Mouse (Mus musculus): ENCODE data around the gene Fundc1. TPM values are rescaled to one million over a fixed set of nuclear protein-coding genes. Genes with fewer than 3 reads are reported as not detected.
"Not testable (repeated sequence)": the region's sequence is repeated elsewhere in the genome, so short reads cannot be mapped to it uniquely, and the experiment has no call there.

Fundc1 gene
- polyA plus RNA-seq (2016; fragmentation: Nextera tagmentation; extraction: Ambion mirVana) = 52.6 and 56.3 TPM in 2 replicates

- no peaks in the 10 kb centered on the region for H3K9me3 ChIP-seq
- WGBS = 13% methylated on average over 30 of the region's 30 CpGs
- H3K4me3 ChIP-seq = peak within 1 kb of the TSS; percentile 45
- no peaks in the 10 kb centered on the region for H3K4me1 ChIP-seq
- peak within 1 kb of the TSS; percentile 53 for H3K9ac ChIP-seq (replicated peaks)
- ATAC-seq (ENCODE audit: low FRiP score, low read depth) = peak; percentile 97
- no peaks in the 10 kb centered on the region for H3K36me3 ChIP-seq
- peak within 1 kb of the TSS; percentile 46 for H3K4me2 ChIP-seq (replicated peaks)
- peak within 1 kb of the TSS; percentile 88 for H3K27ac ChIP-seq (replicated peaks)
- H3K27me3 ChIP-seq = no peaks in the 10 kb centered on the region
Measured at GRCm38 (mm10) chrX:17571621-17572459, at the start of gene Fundc1. TSS of gene Fundc1 (minus strand) at chrX:17572325.

GRCm38 (mm10) chrX:17611253-17611652 lies 39.1 kb upstream of the Fundc1 start:
- Histone ChIP-seq H3K4me2 (replicated peaks) (no peak overlapping the region), H3K27ac (replicated peaks) (no peak overlapping the region), H3K9ac (replicated peaks) (no peak overlapping the region), H3K27me3 (no peaks in the 10 kb centered on the region), H3K36me3 (no peaks in the 10 kb centered on the region), H3K4me3 (no peak overlapping the region), H3K9me3 (no peaks in the 10 kb centered on the region), H3K4me1 (no peaks in the 10 kb centered on the region)
- WGBS = 79% methylated on average over 1 of the region's 1 CpGs
- ATAC-seq (ENCODE audit: low FRiP score, low read depth) = no peak

GRCm38 (mm10) chrX:17608763-17609162 lies 36.6 kb upstream of the Fundc1 start:
- H3K9me3 ChIP-seq = no peaks in the 10 kb centered on the region
- H3K36me3 ChIP-seq = no peaks in the 10 kb centered on the region
- 78% methylated on average over 1 of the region's 1 CpGs for WGBS
- H3K4me3 ChIP-seq = no peak overlapping the region
- H3K4me1 ChIP-seq = no peaks in the 10 kb centered on the region
- H3K27ac ChIP-seq (replicated peaks) = no peak overlapping the region
- H3K9ac ChIP-seq (replicated peaks) = no peak overlapping the region
- no peak for ATAC-seq (ENCODE audit: low FRiP score, low read depth)
- H3K4me2 ChIP-seq (replicated peaks) = no peak overlapping the region
- H3K27me3 ChIP-seq = no peaks in the 10 kb centered on the region

- Histone ChIP-seq H3K9me3 (no peaks in the 10 kb centered on the region), H3K36me3 (no peaks in the 10 kb centered on the region), H3K4me2 (replicated peaks) (no peak overlapping the region), H3K27me3 (no peaks in the 10 kb centered on the region), H3K9ac (replicated peaks) (no peak overlapping the region), H3K4me1 (no peaks in the 10 kb centered on the region), H3K4me3 (no peak overlapping the region), H3K27ac (replicated peaks) (no peak overlapping the region)
- 67% methylated on average over 3 of the region's 3 CpGs for WGBS
- ATAC-seq (ENCODE audit: low FRiP score, low read depth) = no peak
Measured at GRCm38 (mm10) chrX:17607668-17608067, 35.5 kb upstream of the Fundc1 start.

GRCm38 (mm10) chrX:17593331-17593730 lies 21.2 kb upstream of the Fundc1 start:
- H3K27ac ChIP-seq (replicated peaks) = no peak overlapping the region
- no peaks in the 10 kb centered on the region for H3K36me3 ChIP-seq
- no peaks in the 10 kb centered on the region for H3K4me1 ChIP-seq
- no peak overlapping the region for H3K9ac ChIP-seq (replicated peaks)
- no peaks in the 10 kb centered on the region for H3K9me3 ChIP-seq
- no peak overlapping the region for H3K4me2 ChIP-seq (replicated peaks)
- ATAC-seq (ENCODE audit: low FRiP score, low read depth) = no peak
- H3K27me3 ChIP-seq = no peaks in the 10 kb centered on the region
- no peak overlapping the region for H3K4me3 ChIP-seq

- Histone ChIP-seq H3K4me1 (no peaks in the 10 kb centered on the region), H3K9ac (replicated peaks) (no peak overlapping the region), H3K36me3 (no peaks in the 10 kb centered on the region), H3K9me3 (no peaks in the 10 kb centered on the region), H3K4me2 (replicated peaks) (no peak overlapping the region), H3K4me3 (no peak overlapping the region), H3K27me3 (no peaks in the 10 kb centered on the region), H3K27ac (replicated peaks) (no peak overlapping the region)
- WGBS = 40% methylated on average over 1 of the region's 1 CpGs
- no peak for ATAC-seq (ENCODE audit: low FRiP score, low read depth)
Measured at GRCm38 (mm10) chrX:17590745-17591144, 18.6 kb upstream of the Fundc1 start.

GRCm38 (mm10) chrX:17571271-17571620 lies 879 bp downstream of the Fundc1 start:
- 23% methylated on average over 10 of the region's 10 CpGs for WGBS
- no peaks in the 10 kb centered on the region for H3K36me3 ChIP-seq
- H3K27ac ChIP-seq (replicated peaks) = peak overlapping the region; percentile 88
- no peaks in the 10 kb centered on the region for H3K4me1 ChIP-seq
- H3K4me3 ChIP-seq = peak overlapping the region; percentile 45
- ATAC-seq (ENCODE audit: low FRiP score, low read depth) = no peak
- no peaks in the 10 kb centered on the region for H3K27me3 ChIP-seq
- no peaks in the 10 kb centered on the region for H3K9me3 ChIP-seq
- peak overlapping the region; percentile 46 for H3K4me2 ChIP-seq (replicated peaks)
- no peak overlapping the region; the same call in 1 of the 2 replicates for H3K9ac ChIP-seq (replicated peaks)

GRCm38 (mm10) chrX:17568670-17569069 lies 3.5 kb downstream of the Fundc1 start:
- Histone ChIP-seq H3K9ac (replicated peaks) (no peak overlapping the region), H3K4me2 (replicated peaks) (no peak overlapping the region), H3K9me3 (no peaks in the 10 kb centered on the region), H3K27me3 (no peaks in the 10 kb centered on the region), H3K27ac (replicated peaks) (no peak overlapping the region), H3K4me1 (no peaks in the 10 kb centered on the region), H3K36me3 (no peaks in the 10 kb centered on the region), H3K4me3 (no peak overlapping the region)
- no peak for ATAC-seq (ENCODE audit: low FRiP score, low read depth)
- 85% methylated on average over 2 of the region's 2 CpGs for WGBS

- no peaks in the 10 kb centered on the region for H3K9me3 ChIP-seq
- no peaks in the 10 kb centered on the region for H3K4me1 ChIP-seq
- H3K4me3 ChIP-seq = no peak overlapping the region
- H3K27me3 ChIP-seq = no peaks in the 10 kb centered on the region
- H3K4me2 ChIP-seq (replicated peaks) = no peak overlapping the region
- no peak for ATAC-seq (ENCODE audit: low FRiP score, low read depth)
- H3K27ac ChIP-seq (replicated peaks) = 0 out of 2 replicates have a peak overlapping the region, but pooled peaks have one; percentile 35
- H3K9ac ChIP-seq (replicated peaks) = no peak overlapping the region
- H3K36me3 ChIP-seq = no peaks in the 10 kb centered on the region
Measured at GRCm38 (mm10) chrX:17565743-17566142, 6.4 kb downstream of the Fundc1 start.

GRCm38 (mm10) chrX:17564732-17565131 lies 7.4 kb downstream of the Fundc1 start:
- Histone ChIP-seq H3K4me2 (replicated peaks) (no peak overlapping the region), H3K36me3 (no peaks in the 10 kb centered on the region), H3K27me3 (no peaks in the 10 kb centered on the region), H3K4me1 (no peaks in the 10 kb centered on the region), H3K4me3 (no peak overlapping the region), H3K9ac (replicated peaks) (no peak overlapping the region), H3K9me3 (no peaks in the 10 kb centered on the region), H3K27ac (replicated peaks) (0 out of 2 replicates have a peak overlapping the region, but pooled peaks have one; percentile 35)
- ATAC-seq (ENCODE audit: low FRiP score, low read depth) = no peak

GRCm38 (mm10) chrX:17558746-17559145 lies 13.4 kb downstream of the Fundc1 start:
- Histone ChIP-seq H3K4me2 (replicated peaks) (no peak overlapping the region), H3K4me1 (no peaks in the 10 kb centered on the region), H3K27me3 (no peaks in the 10 kb centered on the region), H3K36me3 (no peaks in the 10 kb centered on the region), H3K9me3 (no peaks in the 10 kb centered on the region), H3K27ac (replicated peaks) (peak overlapping the region; percentile 27), H3K4me3 (no peak overlapping the region), H3K9ac (replicated peaks) (no peak overlapping the region)
- no peak for ATAC-seq (ENCODE audit: low FRiP score, low read depth)
- WGBS = 40% methylated on average over 4 of the region's 4 CpGs

- no peaks in the 10 kb centered on the region for H3K4me1 ChIP-seq
- no peak for ATAC-seq (ENCODE audit: low FRiP score, low read depth)
- H3K36me3 ChIP-seq = no peaks in the 10 kb centered on the region
- H3K4me2 ChIP-seq (replicated peaks) = no peak overlapping the region
- no peak overlapping the region for H3K27ac ChIP-seq (replicated peaks)
- H3K27me3 ChIP-seq = no peaks in the 10 kb centered on the region
- 69% methylated on average over 4 of the region's 4 CpGs for WGBS
- H3K9ac ChIP-seq (replicated peaks) = no peak overlapping the region
- H3K4me3 ChIP-seq = no peak overlapping the region
- H3K9me3 ChIP-seq = no peaks in the 10 kb centered on the region
Measured at GRCm38 (mm10) chrX:17554488-17554887, 17.6 kb downstream of the Fundc1 start.

GRCm38 (mm10) chrX:17551586-17551985 lies 20.5 kb downstream of the Fundc1 start:
- not testable (repeated sequence) for H3K4me3 ChIP-seq; H3K9me3 ChIP-seq; H3K27ac ChIP-seq (replicated peaks); H3K4me1 ChIP-seq; H3K9ac ChIP-seq (replicated peaks); H3K27me3 ChIP-seq; ATAC-seq (ENCODE audit: low FRiP score, low read depth); H3K36me3 ChIP-seq; H3K4me2 ChIP-seq (replicated peaks)

Measured in midbrain, embryonic 12.5 days (tissue).